Mouse (Mus musculus) erythroblast, adult 5-6 weeks (primary cell): Measurements from ENCODE around the gene Fcnb. TPM values are rescaled to one million over a fixed set of nuclear protein-coding genes. Genes with fewer than 3 reads are reported as not detected.
A peak's percentile ranks its signal among the peaks of the same experiment; 100 is the strongest.

ENCODE experiments used
- ATAC-seq: replicated peaks from 2 replicates; pipeline ENCODE4 v1.8.0; 2016; ENCODE audit warnings: moderate number of reproducible peaks, mild to moderate bottlenecking, moderate TSS enrichment, inconsistent platforms; ENCODE audit not compliant: poor library complexity, low FRiP score, severe bottlenecking
- total RNA-seq, 2 experiments: library from RNA; stranded (forward) in 1 of 2; stranded (reverse) in 1 of 2; fragments of 150-400 nt in 1 of 2; fragments of 200-764, 138-1000 nt in 1 of 2; gene quantifications; 2 replicates each; pipeline versions ENCODE4 v1.2.3 to v1.2.4; 2015 to 2017; ENCODE audit warnings: low replicate concordance in 2 of 2

Gene Fcnb
- total RNA-seq, 2 experiments from 2014 or later = 130 to 217 TPM

- no peak for ATAC-seq
Observed at GRCm38 (mm10) chr2:28090299-28091008, 5.8 kb upstream of the Fcnb start.

- ATAC-seq = no peak
Observed at GRCm38 (mm10) chr2:28089095-28089494, 4.4 kb upstream of the Fcnb start.

GRCm38 (mm10) chr2:28086112-28086511 lies 1.4 kb upstream of the Fcnb start:
- ATAC-seq = no peak

GRCm38 (mm10) chr2:28075616-28076187 lies 9.0 kb downstream of the Fcnb start:
- no peak for ATAC-seq

GRCm38 (mm10) chr2:28068537-28068878 lies 16.2 kb downstream of the Fcnb start:
- ATAC-seq = peak; percentile 71

- ATAC-seq = peak; percentile 48
Observed at GRCm38 (mm10) chr2:28067821-28068536, 16.7 kb downstream of the Fcnb start.

GRCm38 (mm10) chr2:28067175-28067574 lies 17.5 kb downstream of the Fcnb start:
- ATAC-seq = no peak

GRCm38 (mm10) chr2:28066686-28067085 lies 18.0 kb downstream of the Fcnb start:
- no peak for ATAC-seq

GRCm38 (mm10) chr2:28065081-28065651 lies 19.5 kb downstream of the Fcnb start:
- ATAC-seq = peak; percentile 33; the same call in 1 of the 2 replicates

GRCm38 (mm10) chr2:28064339-28065080 lies 20.2 kb downstream of the Fcnb start:
- peak; percentile 66 for ATAC-seq

- peak; percentile 46 for ATAC-seq
Observed at GRCm38 (mm10) chr2:28063711-28064338, 20.9 kb downstream of the Fcnb start.

GRCm38 (mm10) chr2:28059922-28060321 lies 24.8 kb downstream of the Fcnb start:
- no peak for ATAC-seq

- no peak for ATAC-seq
Observed at GRCm38 (mm10) chr2:28047092-28047491, 37.6 kb downstream of the Fcnb start.

- ATAC-seq = no peak
Observed at GRCm38 (mm10) chr2:28046311-28046710, 38.4 kb downstream of the Fcnb start.

- peak; percentile 82 for ATAC-seq
Observed at GRCm38 (mm10) chr2:28044920-28045598, 39.6 kb downstream of the Fcnb start.

- no peak for ATAC-seq
Observed at GRCm38 (mm10) chr2:28040466-28040865, 44.2 kb downstream of the Fcnb start.

- ATAC-seq = no peak
Observed at GRCm38 (mm10) chr2:28039647-28040325, 44.9 kb downstream of the Fcnb start.

- ATAC-seq = no peak
Observed at GRCm38 (mm10) chr2:28038391-28039096, 46.1 kb downstream of the Fcnb start.
